Mouse (Mus musculus) small intestine, adult 2 months (tissue): ENCODE results near the gene Plekhh1.

Experiments used
- CTCF ChIP-seq: fragments of 200-500 bp; IDR thresholded peaks from 2 replicates; pipeline ENCODE4 v1.5.1; 2012; ENCODE audit warnings: low read depth, mild to moderate bottlenecking, control low read depth, inconsistent platforms, low read length, moderate library complexity, mixed read lengths; ENCODE audit not compliant: insufficient replicate concordance, insufficient read length; ENCODE audit errors: extremely low read depth
- POLR2A ChIP-seq: fragments of 200-500 bp; IDR thresholded peaks from 2 replicates; pipeline ENCODE4 v1.6.1; 2012; ENCODE audit warnings: low read depth, mild to moderate bottlenecking, control low read depth, inconsistent platforms, low read length, moderate library complexity

DNA sequence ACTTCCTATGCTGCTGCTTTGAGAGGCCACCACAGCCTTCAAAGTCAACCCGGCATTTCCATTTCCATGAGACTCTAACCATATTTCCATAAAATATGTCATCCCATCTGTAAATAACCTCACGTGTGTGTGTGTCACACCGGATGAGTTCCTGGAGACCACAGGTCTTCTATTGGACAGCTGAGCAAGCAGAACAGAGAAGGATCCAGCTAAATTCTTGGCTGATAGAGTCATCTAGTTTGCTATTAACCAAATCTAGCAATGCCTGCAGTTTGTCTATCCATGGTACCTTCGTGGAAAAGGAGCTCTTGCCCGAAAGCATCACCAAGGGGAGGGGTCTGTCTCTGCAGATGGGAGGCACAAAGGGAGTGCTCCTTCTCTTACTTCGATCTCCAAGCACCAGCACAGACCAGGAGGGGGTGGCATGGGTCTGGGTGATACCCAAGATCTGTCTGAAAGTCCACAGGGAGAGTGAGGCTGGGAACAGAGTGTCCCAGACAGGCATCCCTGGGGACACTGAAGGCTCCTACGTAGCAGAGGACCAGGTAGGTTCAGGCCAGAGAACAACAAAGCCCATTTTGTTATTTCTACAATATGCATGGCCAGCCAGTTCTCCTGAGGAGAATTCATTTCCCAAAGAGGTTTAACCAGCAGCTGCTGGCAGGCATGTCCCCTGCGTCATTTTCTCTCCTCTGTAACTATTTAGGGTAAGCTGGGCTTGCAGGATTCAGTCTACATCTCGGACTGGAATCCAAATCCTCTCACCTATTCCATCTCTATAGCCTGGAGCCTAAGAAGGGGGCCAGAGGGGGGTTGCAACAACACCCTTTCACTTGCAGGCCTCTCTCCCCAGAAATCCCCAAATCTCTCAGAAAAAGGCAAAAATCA, 46.8 kb upstream of the Plekhh1 start:
- TF ChIP-seq CTCF (no peak), POLR2A (no peak)
